Mouse (Mus musculus) heart, postnatal 0 days (tissue): ENCODE measurements at regions not wholly inside any gene's neighbourhood (a gene's known extent, or its start where the extent isn't known, plus 50 kb on each side); places are given as distances from the start of the nearest gene placed in this dataset.

ENCODE experiments used
- ATAC-seq: fragments of 200-750 bp; cut with Nextera tagmentation; 2 replicates; pipeline ENCODE4 v1.8.0; 2017; ENCODE audit warnings: low read depth, moderate number of reproducible peaks, moderate library complexity; ENCODE audit not compliant: insufficient read depth
- DNase-seq: peaks from one replicate; pipeline ENCODE4 v3.0.0-alpha.2; 2016; ENCODE audit warnings: low spot score
- H3K27ac ChIP-seq: fragments of 300-500 bp; sonication (generic); 2 replicates; pipeline ENCODE4 v1.5.1; 2014; ENCODE audit warnings: low read depth, mild to moderate bottlenecking
- H3K27me3 ChIP-seq: fragments of 300-500 bp; sonication (generic); 2 replicates; pipeline ENCODE4 v1.6.1; 2014; ENCODE audit warnings: low read length, mixed read lengths; ENCODE audit not compliant: control insufficient read depth, insufficient read depth
- H3K36me3 ChIP-seq: fragments of 300-500 bp; sonication (generic); replicated peaks from 2 replicates; pipeline ENCODE4 v1.6.1; 2014; ENCODE audit warnings: low read length, mixed read lengths; ENCODE audit not compliant: control insufficient read depth, insufficient read depth
- H3K4me1 ChIP-seq: fragments of 300-500 bp; sonication (generic); 2 replicates; pipeline ENCODE4 v1.6.1; 2014; ENCODE audit warnings: antibody characterized with exemption; ENCODE audit not compliant: control insufficient read depth, insufficient read depth
- H3K4me2 ChIP-seq: fragments of 300-500 bp; sonication (generic); 2 replicates; pipeline ENCODE4 v1.6.1; 2014; ENCODE audit warnings: low read depth, mild to moderate bottlenecking, low read length, moderate library complexity
- H3K4me3 ChIP-seq: fragments of 300-500 bp; sonication (generic); 2 replicates; pipeline ENCODE4 v1.5.1; 2014; ENCODE audit warnings: low read depth, low read length
- H3K9ac ChIP-seq: fragments of 300-500 bp; sonication (generic); replicated peaks from 2 replicates; pipeline ENCODE4 v1.6.1; 2014; ENCODE audit warnings: low read depth, low read length, mixed read lengths
- H3K9me3 ChIP-seq: fragments of 300-500 bp; sonication (generic); replicated peaks from 2 replicates; pipeline ENCODE4 v1.6.1; 2016; ENCODE audit warnings: low read length; ENCODE audit not compliant: control insufficient read depth
- CTCF ChIP-seq: IDR thresholded peaks from 2 replicates; pipeline ENCODE4 v1.5.1; 2016; ENCODE audit warnings: antibody characterized with exemption, control low read depth, low read depth
- EP300 ChIP-seq: IDR thresholded peaks from 2 replicates; pipeline ENCODE4 v1.6.1; 2016; ENCODE audit warnings: antibody characterized with exemption, low read depth
- WGBS: fragments of 180-500 bp; shearing (Covaris S2); extraction: QIAGEN DNeasy Blood & Tissue Kit; methylation state at CpG from one replicate; pipeline ENCODE4 v1.1.7; 2014; 5-methylcytosine and 5-hydroxymethylcytosine counted together

- DNase-seq (no peak), ATAC-seq (no peak)
- H3K9ac ChIP-seq, result no peak overlapping the region
- no peaks in the 10 kb centered on the region for H3K36me3 ChIP-seq
- WGBS, result 85% methylated on average over 8 of the region's 8 CpGs
- no peak for TF ChIP-seq EP300
- no peak for TF ChIP-seq CTCF
- H3K27ac ChIP-seq, result no peak overlapping the region
- no peak overlapping the region for H3K4me3 ChIP-seq
- no peaks in the 10 kb centered on the region for H3K27me3 ChIP-seq
- H3K4me1 ChIP-seq, result no peaks in the 10 kb centered on the region
- H3K9me3 ChIP-seq, result no peaks in the 10 kb centered on the region
- H3K4me2 ChIP-seq, result no peak overlapping the region
Measured at GRCm38 (mm10) chr8:109214247-109214646, 279.6 kb upstream of the Pmfbp1 start.

GRCm38 (mm10) chr8:109216318-109216717, 277.5 kb upstream of the Pmfbp1 start:
- no peaks in the 10 kb centered on the region for H3K27me3 ChIP-seq
- no peak overlapping the region for H3K4me2 ChIP-seq
- DNase-seq, result no peak
- no peak overlapping the region for H3K27ac ChIP-seq
- H3K9ac ChIP-seq, result no peak overlapping the region
- no peaks in the 10 kb centered on the region for H3K4me1 ChIP-seq
- H3K36me3 ChIP-seq, result no peaks in the 10 kb centered on the region
- no peak for TF ChIP-seq CTCF
- no peak for TF ChIP-seq EP300
- no peaks in the 10 kb centered on the region for H3K9me3 ChIP-seq
- WGBS, result 88% methylated on average over 5 of the region's 5 CpGs
- no peak overlapping the region for H3K4me3 ChIP-seq
- no peak for ATAC-seq

GRCm38 (mm10) chr8:109217326-109217725, 276.5 kb upstream of the Pmfbp1 start:
- Histone ChIP-seq H3K27ac (no peak overlapping the region), H3K9ac (no peak overlapping the region), H3K4me1 (no peaks in the 10 kb centered on the region), H3K27me3 (no peaks in the 10 kb centered on the region), H3K9me3 (no peaks in the 10 kb centered on the region), H3K4me3 (no peak overlapping the region), H3K4me2 (no peak overlapping the region), H3K36me3 (no peaks in the 10 kb centered on the region)
- no peak for DNase-seq
- TF ChIP-seq EP300 (no peak), CTCF (no peak)
- WGBS, result 92% methylated on average over 19 of the region's 19 CpGs
- ATAC-seq, result no peak

- H3K9me3 ChIP-seq, result no peaks in the 10 kb centered on the region
- H3K9ac ChIP-seq, result no peak overlapping the region
- no peaks in the 10 kb centered on the region for H3K27me3 ChIP-seq
- TF ChIP-seq CTCF (no peak), EP300 (no peak)
- DNase-seq, result no peak
- no peak overlapping the region for H3K4me3 ChIP-seq
- H3K4me2 ChIP-seq, result no peak overlapping the region
- no peak overlapping the region for H3K27ac ChIP-seq
- 70% methylated on average over 32 of the region's 32 CpGs for WGBS
- no peak for ATAC-seq
- no peaks in the 10 kb centered on the region for H3K36me3 ChIP-seq
- no peaks in the 10 kb centered on the region for H3K4me1 ChIP-seq
Measured at GRCm38 (mm10) chr8:109232281-109233234, 261.3 kb upstream of the Pmfbp1 start.

- Histone ChIP-seq H3K4me3 (no peak overlapping the region), H3K9me3 (no peaks in the 10 kb centered on the region), H3K4me1 (no peaks in the 10 kb centered on the region), H3K27ac (no peak overlapping the region), H3K4me2 (no peak overlapping the region), H3K9ac (no peak overlapping the region), H3K36me3 (no peaks in the 10 kb centered on the region), H3K27me3 (no peaks in the 10 kb centered on the region)
- TF ChIP-seq CTCF (no peak), EP300 (no peak)
- 71% methylated on average over 8 of the region's 8 CpGs for WGBS
- ATAC-seq, result no peak
- no peak for DNase-seq
Measured at GRCm38 (mm10) chr8:109245526-109245925, 248.3 kb upstream of the Pmfbp1 start.

GRCm38 (mm10) chr8:109247875-109248274, 246.0 kb upstream of the Pmfbp1 start:
- Histone ChIP-seq H3K27me3 (no peaks in the 10 kb centered on the region), H3K36me3 (no peaks in the 10 kb centered on the region), H3K27ac (no peak overlapping the region), H3K4me3 (no peak overlapping the region), H3K9ac (no peak overlapping the region), H3K9me3 (no peaks in the 10 kb centered on the region), H3K4me2 (no peak overlapping the region), H3K4me1 (no peaks in the 10 kb centered on the region)
- WGBS, result 80% methylated on average over 6 of the region's 6 CpGs
- no peak for ATAC-seq
- TF ChIP-seq CTCF, result no peak
- TF ChIP-seq EP300, result no peak
- no peak for DNase-seq
